Mouse (Mus musculus) 3134 (cell line): ENCODE results near the gene Rgma.

Experiments used
- DNase-seq: peaks from one replicate; pipeline ENCODE4 v3.0.0-alpha.2; 2011; ENCODE audit warnings: low spot score; ENCODE audit not compliant: insufficient read length; ENCODE audit errors: extremely low read depth

Gene Rgma

DNA sequence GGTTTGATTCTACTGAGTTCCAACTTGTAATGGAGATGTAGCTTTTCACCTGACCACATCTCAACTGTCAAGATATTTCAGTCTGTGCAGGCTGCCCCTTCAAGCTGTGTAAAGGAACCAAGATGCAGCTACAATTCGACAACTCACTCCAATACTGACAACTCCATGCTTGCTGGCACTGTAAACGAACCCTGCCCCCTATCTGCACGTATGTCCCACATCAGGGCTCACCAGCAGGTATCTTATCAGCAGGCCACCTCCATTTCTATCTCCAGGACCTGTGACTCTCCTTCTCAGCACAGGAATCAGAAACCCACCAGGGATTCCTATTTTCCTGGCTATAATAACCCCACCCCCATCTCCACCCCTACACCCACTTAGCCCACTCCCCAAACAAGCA is 53.2 kb downstream of the Rgma start:
- no peak for DNase-seq

DNA sequence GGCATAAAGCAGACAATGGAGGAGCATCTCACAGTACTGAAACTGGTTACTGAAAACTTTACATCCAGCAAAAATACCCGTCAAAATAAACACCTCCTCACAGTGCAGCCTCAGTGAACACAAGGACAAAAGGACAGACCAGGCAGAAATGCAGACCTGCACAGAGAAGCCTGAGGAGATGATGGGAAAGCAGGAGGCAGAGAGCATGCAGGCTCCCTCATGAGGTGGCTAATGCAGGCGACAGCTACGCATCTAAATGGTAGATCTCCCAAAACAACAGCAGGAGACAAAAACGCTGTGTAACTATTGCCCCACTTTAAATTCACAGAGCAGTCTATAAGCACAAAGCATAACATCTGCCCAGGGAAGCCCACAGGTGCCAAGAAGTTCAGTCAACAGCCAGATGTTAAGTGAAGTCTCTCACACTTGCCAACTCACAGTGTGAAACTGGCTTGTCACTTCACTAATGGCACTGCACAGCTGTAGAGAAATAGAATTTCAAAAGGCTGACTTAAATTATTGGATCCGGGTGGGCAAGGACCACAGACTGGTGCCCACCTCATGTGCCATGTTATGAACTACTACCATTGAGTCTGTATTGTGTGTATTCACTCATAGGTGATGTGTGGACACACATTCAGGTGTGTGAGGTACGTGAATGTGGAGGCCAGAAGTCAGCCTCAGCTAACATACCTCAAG is 58.5 kb downstream of the Rgma start:
- DNase-seq, result no peak

DNA sequence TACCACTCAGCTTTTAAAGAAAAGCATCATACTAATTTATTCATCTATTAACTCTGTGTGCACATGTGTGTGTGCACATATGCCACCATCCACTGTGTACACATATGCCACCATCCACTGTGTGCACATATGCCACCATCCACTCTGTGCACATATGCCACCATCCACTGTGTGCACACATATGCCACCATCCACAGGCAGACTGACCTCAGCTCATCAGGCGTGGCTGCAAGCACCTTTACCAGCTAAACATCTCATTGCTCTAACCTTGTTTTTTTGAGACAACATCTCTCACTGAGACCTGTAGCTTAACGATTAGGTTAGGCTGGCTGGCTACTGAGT is 59.0 kb downstream of the Rgma start:
- no peak for DNase-seq

DNA sequence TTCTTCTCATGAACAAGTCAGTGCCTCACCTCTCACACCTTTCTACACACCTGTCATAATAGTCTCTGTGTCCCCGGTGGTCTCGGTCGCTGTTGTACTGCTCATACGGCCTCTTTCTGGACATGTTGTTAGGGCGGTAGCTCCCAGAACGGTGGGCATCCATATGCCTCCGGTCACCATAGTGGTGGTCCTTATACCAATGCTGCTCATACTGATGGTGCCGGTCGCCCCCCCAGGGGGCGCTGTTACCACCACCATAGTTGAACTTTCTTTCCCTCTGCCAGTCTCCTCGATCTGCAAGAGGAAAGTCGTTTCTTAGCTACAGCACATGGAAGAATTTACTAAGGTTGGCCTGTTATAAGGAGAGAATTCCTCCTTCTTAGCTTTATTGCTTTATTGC is 60.4 kb downstream of the Rgma start:
- no peak for DNase-seq

DNA sequence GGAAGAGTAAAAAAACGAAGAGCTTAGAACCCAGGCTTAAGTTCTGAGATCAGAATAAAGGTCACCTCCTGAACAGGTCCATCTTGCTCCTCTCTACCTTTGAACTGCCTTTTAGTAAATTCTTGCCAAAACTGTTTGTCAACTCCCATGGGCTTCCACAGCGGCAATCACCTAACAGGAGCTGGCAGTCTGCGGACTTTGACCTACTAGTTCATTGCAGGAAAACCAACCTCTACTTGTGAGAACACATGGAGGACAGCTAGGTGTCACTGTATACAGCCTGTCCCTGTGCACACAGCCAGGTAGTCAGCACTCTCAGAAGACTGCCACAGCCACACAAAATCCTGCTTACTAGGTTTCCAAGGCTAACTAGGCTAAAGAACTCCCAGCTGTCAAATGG is 66.5 kb downstream of the Rgma start:
- DNase-seq, result no peak

DNA sequence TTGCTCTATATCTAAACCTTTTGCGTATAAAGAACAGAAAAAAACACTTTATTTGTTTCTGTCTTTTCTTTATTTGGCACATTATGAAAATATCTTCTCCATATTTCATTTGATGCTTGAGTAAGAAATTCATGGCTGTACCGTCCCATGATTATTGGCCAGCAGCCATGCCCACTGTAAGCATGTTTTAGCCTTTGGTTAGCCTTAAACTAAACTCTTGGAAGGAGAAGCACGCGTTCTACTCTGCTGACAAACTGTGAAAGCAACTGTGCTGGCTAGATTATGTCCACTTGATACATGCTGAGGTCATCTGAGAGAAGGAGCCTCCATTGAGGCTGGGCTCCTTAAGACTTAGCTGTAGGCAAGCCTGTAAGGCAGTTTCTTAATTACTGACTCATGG is 66.9 kb downstream of the Rgma start:
- DNase-seq, result no peak

DNA sequence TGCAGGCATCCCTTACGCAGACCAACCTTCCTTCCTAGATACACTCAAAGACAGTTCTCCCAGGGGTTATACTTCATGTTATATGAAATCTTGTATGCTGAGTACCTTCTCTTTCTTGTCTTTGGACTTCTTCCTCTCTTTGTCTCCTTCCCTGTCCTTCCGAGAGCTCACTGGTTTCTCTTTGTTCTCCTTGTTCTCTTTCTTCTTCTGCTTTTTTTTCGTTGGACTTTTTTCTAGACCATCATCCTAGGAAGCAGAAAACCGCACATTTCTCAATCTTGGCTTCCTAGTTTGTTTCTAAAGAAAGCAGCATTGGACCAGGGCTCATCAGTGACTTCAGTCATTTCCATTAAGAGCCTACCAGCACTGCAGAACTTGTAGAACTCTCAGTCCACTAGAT is 76.3 kb downstream of the Rgma start:
- DNase-seq, result no peak

DNA sequence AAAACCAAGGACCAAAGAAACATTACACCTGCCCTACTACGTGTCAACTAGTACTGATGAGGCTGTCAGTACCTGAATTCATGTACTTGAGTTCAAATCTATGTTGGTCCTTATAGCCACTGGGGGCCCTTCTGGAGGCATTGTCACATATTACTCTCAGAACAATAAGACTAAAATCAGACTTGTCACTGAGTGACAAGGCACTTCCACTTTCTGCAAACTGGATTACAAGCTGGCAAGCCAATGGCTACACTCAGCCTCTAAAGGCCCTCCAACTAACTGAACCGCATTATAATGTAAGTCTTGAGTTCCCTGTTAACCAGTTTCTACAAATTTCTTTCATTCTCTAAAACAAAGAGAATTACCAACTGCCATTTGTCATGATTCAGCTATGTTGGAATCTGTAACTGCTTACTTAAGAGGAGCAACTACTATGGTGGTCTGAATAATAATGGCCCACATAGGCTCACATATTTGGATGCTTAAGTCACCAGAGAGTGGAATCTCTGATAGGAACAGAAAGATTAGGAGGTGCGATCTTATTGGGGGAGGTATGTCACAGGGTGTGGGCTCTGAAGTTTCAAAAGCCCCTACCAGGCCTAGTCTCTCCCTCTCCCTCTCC is 77.0 kb downstream of the Rgma start:
- DNase-seq, result no peak

DNA sequence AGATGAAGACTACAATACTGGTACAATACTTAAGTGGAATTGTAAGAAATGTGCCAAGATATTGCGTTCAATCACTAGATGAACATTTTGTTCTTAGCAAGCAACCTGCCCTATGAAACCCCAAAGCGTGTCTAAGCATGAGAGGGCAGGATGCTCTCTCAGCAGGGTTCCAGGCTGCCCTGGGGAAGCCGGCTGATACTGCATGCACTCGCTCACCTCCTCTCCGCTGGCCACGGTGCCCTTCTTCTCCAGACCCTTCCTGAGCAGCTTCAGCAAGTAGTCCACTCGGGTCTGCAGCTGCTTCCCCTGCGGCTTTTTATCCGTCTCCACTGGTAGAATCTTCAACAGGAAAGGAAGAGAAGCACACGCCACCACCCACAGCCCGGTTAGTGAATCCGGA is 78.8 kb downstream of the Rgma start:
- no peak for DNase-seq

DNA sequence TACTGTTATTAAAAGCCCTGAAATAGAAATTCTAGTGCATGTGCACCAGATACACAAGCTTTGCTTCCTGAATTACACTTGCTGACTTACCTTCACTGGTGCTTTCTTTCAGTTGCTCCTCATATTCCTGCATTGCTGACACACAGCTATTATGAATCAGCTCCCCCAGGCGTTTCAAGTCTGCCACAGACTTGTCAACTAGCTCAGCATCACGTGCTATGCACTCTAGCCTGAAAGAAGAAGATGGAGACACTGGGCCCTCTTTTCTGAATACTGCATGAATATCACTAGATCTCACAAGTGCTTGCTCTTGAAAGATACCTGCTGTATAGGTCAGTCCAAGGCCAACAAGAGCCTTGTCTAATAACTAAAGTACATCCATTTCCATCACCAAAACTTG is 88.2 kb downstream of the Rgma start:
- no peak for DNase-seq

DNA sequence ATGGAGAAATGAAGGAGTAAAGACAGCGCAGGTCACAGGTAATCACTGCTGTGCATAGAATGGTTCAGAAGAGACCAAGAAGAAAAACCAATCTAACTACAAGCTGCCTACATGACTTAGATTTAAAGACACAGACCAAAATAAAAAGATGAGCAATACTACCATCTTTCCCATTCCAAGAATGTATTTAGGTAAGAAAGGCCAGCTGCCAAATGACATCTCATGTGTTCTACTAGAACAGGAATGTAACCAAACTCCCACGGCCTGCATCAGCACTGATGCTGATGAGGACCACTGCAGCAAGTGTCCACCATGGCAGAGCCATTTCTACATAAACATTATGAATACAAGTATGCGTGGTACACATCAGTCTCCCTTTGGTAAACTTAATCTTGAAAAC is 92.4 kb downstream of the Rgma start:
- DNase-seq, result no peak
